Mouse (Mus musculus) midbrain, embryonic 13.5 days (tissue): ENCODE measurements at regions not wholly inside any gene's neighbourhood (a gene's known extent, or its start where the extent isn't known, plus 50 kb on each side); places are given as distances from the start of the nearest gene placed in this dataset.

Source experiments
- ATAC-seq: fragments of 200-750 bp; cut with Nextera tagmentation; 2 replicates; pipeline ENCODE4 v1.8.0; 2017; ENCODE audit warnings: mild to moderate bottlenecking, moderate TSS enrichment, moderate library complexity
- H3K27ac ChIP-seq: fragments of 300-500 bp; sonication (generic); 2 replicates; pipeline ENCODE4 v1.5.1; 2015; ENCODE audit warnings: inconsistent platforms, mild to moderate bottlenecking, moderate library complexity
- H3K27me3 ChIP-seq: fragments of 300-500 bp; sonication (generic); 2 replicates; pipeline ENCODE4 v1.6.1; 2015; ENCODE audit warnings: mild to moderate bottlenecking, inconsistent platforms
- H3K36me3 ChIP-seq: fragments of 300-500 bp; sonication (generic); 2 replicates; pipeline ENCODE4 v1.6.1; 2015; ENCODE audit warnings: mild to moderate bottlenecking, inconsistent platforms
- H3K4me1 ChIP-seq: fragments of 300-500 bp; sonication (generic); replicated peaks from 2 replicates; pipeline ENCODE4 v1.6.1; 2015; ENCODE audit warnings: inconsistent platforms
- H3K4me2 ChIP-seq: fragments of 300-500 bp; sonication (generic); replicated peaks from 2 replicates; pipeline ENCODE4 v1.6.1; 2015; ENCODE audit warnings: moderate library complexity, mild to moderate bottlenecking, inconsistent platforms
- H3K4me3 ChIP-seq: fragments of 300-500 bp; sonication (generic); replicated peaks from 2 replicates; pipeline ENCODE4 v1.5.1; 2015; ENCODE audit warnings: mild to moderate bottlenecking, inconsistent platforms
- H3K9ac ChIP-seq: fragments of 300-500 bp; sonication (generic); replicated peaks from 2 replicates; pipeline ENCODE4 v1.6.1; 2015; ENCODE audit warnings: mild to moderate bottlenecking, inconsistent platforms
- H3K9me3 ChIP-seq: fragments of 300-500 bp; sonication (generic); 2 replicates; pipeline ENCODE4 v1.6.1; 2016; ENCODE audit warnings: mild to moderate bottlenecking, inconsistent platforms
- WGBS: fragments of 180-500 bp; shearing (Covaris S2); methylation state at CpG from one replicate; pipeline ENCODE4 v1.1.7; 2015; 5-methylcytosine and 5-hydroxymethylcytosine counted together

GRCm38 (mm10) chr8:92055590-92055989 lies 253.7 kb upstream of the Irx3 start:
- Histone ChIP-seq H3K4me1 (peaks cover 28% of the 10 kb centered on the region), H3K9ac (no peak overlapping the region), H3K27ac (no peak overlapping the region), H3K4me2 (no peak overlapping the region), H3K4me3 (no peak overlapping the region), H3K27me3 (peaks cover 39% of the 10 kb centered on the region), H3K36me3 (no peaks in the 10 kb centered on the region), H3K9me3 (no peaks in the 10 kb centered on the region; the same call in 1 of the 2 replicates)
- WGBS = 88% methylated on average over 4 of the region's 4 CpGs
- ATAC-seq = no peak

GRCm38 (mm10) chr8:92044695-92045094 lies 242.8 kb upstream of the Irx3 start:
- H3K4me2 ChIP-seq = no peak overlapping the region
- H3K4me3 ChIP-seq = no peak overlapping the region
- H3K9ac ChIP-seq = no peak overlapping the region
- no peak overlapping the region for H3K27ac ChIP-seq
- H3K36me3 ChIP-seq = no peaks in the 10 kb centered on the region
- peaks cover 3% of the 10 kb centered on the region; the same call in 1 of the 2 replicates for H3K9me3 ChIP-seq
- H3K4me1 ChIP-seq = peaks cover 11% of the 10 kb centered on the region
- H3K27me3 ChIP-seq = peaks cover 11% of the 10 kb centered on the region; the same call in 1 of the 2 replicates
- ATAC-seq = no peak
- 96% methylated on average over 3 of the region's 3 CpGs for WGBS

- Histone ChIP-seq H3K4me2 (no peak overlapping the region), H3K9me3 (peaks cover 3% of the 10 kb centered on the region; the same call in 1 of the 2 replicates), H3K4me3 (no peak overlapping the region), H3K36me3 (no peaks in the 10 kb centered on the region), H3K4me1 (peaks cover 11% of the 10 kb centered on the region), H3K27me3 (0 out of 2 replicates have a peak, but pooled peaks cover 4% of the 10 kb centered on the region), H3K27ac (no peak overlapping the region), H3K9ac (no peak overlapping the region)
- 0 out of 2 replicates have a peak, but pooled peaks have one; percentile 48 for ATAC-seq
- WGBS = 3% methylated on average over 6 of the region's 6 CpGs
These were observed 241.1 kb upstream of the Irx3 start for GRCm38 (mm10) chr8:92042951-92043350.

GRCm38 (mm10) chr8:92029954-92030353 lies 228.1 kb upstream of the Irx3 start:
- 24% methylated on average over 9 of the region's 9 CpGs for WGBS
- H3K4me3 ChIP-seq = no peak overlapping the region
- peak overlapping the region; percentile 19; the same call in 1 of the 2 replicates for H3K27ac ChIP-seq
- no peak overlapping the region for H3K4me2 ChIP-seq
- peaks cover 28% of the 10 kb centered on the region; the same call in 1 of the 2 replicates for H3K27me3 ChIP-seq
- peak overlapping the region; percentile 3; the same call in 1 of the 2 replicates for H3K9ac ChIP-seq
- no peaks in the 10 kb centered on the region for H3K9me3 ChIP-seq
- H3K4me1 ChIP-seq = peaks cover 57% of the 10 kb centered on the region
- no peak for ATAC-seq
- H3K36me3 ChIP-seq = no peaks in the 10 kb centered on the region

- ATAC-seq = no peak
- Histone ChIP-seq H3K27ac (peak overlapping the region; percentile 19; the same call in 1 of the 2 replicates), H3K4me2 (no peak overlapping the region), H3K4me1 (peaks cover 60% of the 10 kb centered on the region), H3K9me3 (no peaks in the 10 kb centered on the region), H3K9ac (peak overlapping the region; percentile 3; the same call in 1 of the 2 replicates), H3K4me3 (no peak overlapping the region), H3K36me3 (no peaks in the 10 kb centered on the region), H3K27me3 (peaks cover 27% of the 10 kb centered on the region; the same call in 1 of the 2 replicates)
- 24% methylated on average over 6 of the region's 6 CpGs for WGBS
These were observed 227.6 kb upstream of the Irx3 start for GRCm38 (mm10) chr8:92029516-92029915.

GRCm38 (mm10) chr8:92028308-92028707 lies 226.4 kb upstream of the Irx3 start:
- WGBS = 14% methylated on average over 6 of the region's 6 CpGs

GRCm38 (mm10) chr8:92024133-92024532 lies 222.3 kb upstream of the Irx3 start:
- 8% methylated on average over 8 of the region's 8 CpGs for WGBS
- H3K9me3 ChIP-seq = no peaks in the 10 kb centered on the region
- peak overlapping the region; percentile 22; the same call in 1 of the 2 replicates for H3K4me2 ChIP-seq
- H3K27ac ChIP-seq = no peak overlapping the region
- peaks cover 44% of the 10 kb centered on the region for H3K4me1 ChIP-seq
- H3K27me3 ChIP-seq = peaks cover 41% of the 10 kb centered on the region
- no peak for ATAC-seq
- no peak overlapping the region for H3K4me3 ChIP-seq
- H3K9ac ChIP-seq = 0 out of 2 replicates have a peak overlapping the region, but pooled peaks have one; percentile 29
- H3K36me3 ChIP-seq = no peaks in the 10 kb centered on the region

More at GRCm38 (mm10) chr8:92028308-92028707, 226.4 kb upstream of the Irx3 start:
- H3K4me1 ChIP-seq = peaks cover 72% of the 10 kb centered on the region
- H3K9ac ChIP-seq = no peak overlapping the region
- no peak overlapping the region for H3K4me3 ChIP-seq
- peaks cover 30% of the 10 kb centered on the region; the same call in 1 of the 2 replicates for H3K27me3 ChIP-seq
- no peaks in the 10 kb centered on the region for H3K36me3 ChIP-seq
- H3K4me2 ChIP-seq = no peak overlapping the region
- ATAC-seq = no peak
- H3K9me3 ChIP-seq = no peaks in the 10 kb centered on the region
- H3K27ac ChIP-seq = no peak overlapping the region

- WGBS = 79% methylated on average over 3 of the region's 3 CpGs
- no peak overlapping the region for H3K4me3 ChIP-seq
- H3K4me2 ChIP-seq = no peak overlapping the region
- no peaks in the 10 kb centered on the region for H3K9me3 ChIP-seq
- H3K4me1 ChIP-seq = peaks cover 33% of the 10 kb centered on the region
- H3K27ac ChIP-seq = no peak overlapping the region
- H3K36me3 ChIP-seq = no peaks in the 10 kb centered on the region
- H3K9ac ChIP-seq = no peak overlapping the region
- peaks cover 26% of the 10 kb centered on the region for H3K27me3 ChIP-seq
- no peak for ATAC-seq
These were observed 219.7 kb upstream of the Irx3 start for GRCm38 (mm10) chr8:92021521-92021920.

GRCm38 (mm10) chr8:92014704-92015103 lies 212.8 kb upstream of the Irx3 start:
- peaks cover 21% of the 10 kb centered on the region; the same call in 1 of the 2 replicates for H3K27me3 ChIP-seq
- H3K4me2 ChIP-seq = no peak overlapping the region
- no peak overlapping the region for H3K4me3 ChIP-seq
- no peaks in the 10 kb centered on the region for H3K9me3 ChIP-seq
- H3K36me3 ChIP-seq = no peaks in the 10 kb centered on the region
- 89% methylated on average over 4 of the region's 4 CpGs for WGBS
- ATAC-seq = no peak
- no peak overlapping the region for H3K9ac ChIP-seq
- H3K4me1 ChIP-seq = 0 out of 2 replicates have a peak, but pooled peaks cover 4% of the 10 kb centered on the region
- H3K27ac ChIP-seq = no peak overlapping the region

- H3K4me3 ChIP-seq = no peak overlapping the region
- no peaks in the 10 kb centered on the region for H3K9me3 ChIP-seq
- no peak for ATAC-seq
- WGBS = 49% methylated on average over 4 of the region's 4 CpGs
- H3K4me2 ChIP-seq = no peak overlapping the region
- H3K27me3 ChIP-seq = peaks cover 18% of the 10 kb centered on the region; the same call in 1 of the 2 replicates
- H3K9ac ChIP-seq = no peak overlapping the region
- no peaks in the 10 kb centered on the region for H3K36me3 ChIP-seq
- H3K4me1 ChIP-seq = no peaks in the 10 kb centered on the region
- no peak overlapping the region for H3K27ac ChIP-seq
These were observed 211.3 kb upstream of the Irx3 start for GRCm38 (mm10) chr8:92013183-92013582.

- no peak overlapping the region for H3K9ac ChIP-seq
- 89% methylated on average over 4 of the region's 4 CpGs for WGBS
- no peaks in the 10 kb centered on the region for H3K9me3 ChIP-seq
- H3K4me3 ChIP-seq = no peak overlapping the region
- H3K27ac ChIP-seq = no peak overlapping the region
- H3K27me3 ChIP-seq = peaks cover 17% of the 10 kb centered on the region; the same call in 1 of the 2 replicates
- no peaks in the 10 kb centered on the region for H3K4me1 ChIP-seq
- no peak for ATAC-seq
- H3K36me3 ChIP-seq = no peaks in the 10 kb centered on the region
- no peak overlapping the region for H3K4me2 ChIP-seq
These were observed 208.5 kb upstream of the Irx3 start for GRCm38 (mm10) chr8:92010412-92010811.

GRCm38 (mm10) chr8:92008616-92009610 lies 207.0 kb upstream of the Irx3 start:
- Histone ChIP-seq H3K4me3 (no peak overlapping the region), H3K9me3 (no peaks in the 10 kb centered on the region), H3K4me1 (no peaks in the 10 kb centered on the region), H3K27me3 (peaks cover 7% of the 10 kb centered on the region; the same call in 1 of the 2 replicates), H3K4me2 (no peak overlapping the region), H3K9ac (no peak overlapping the region), H3K27ac (no peak overlapping the region), H3K36me3 (no peaks in the 10 kb centered on the region)
- 71% methylated on average over 14 of the region's 14 CpGs for WGBS
- ATAC-seq = no peak
